Mouse (Mus musculus): ENCODE data around the gene Adgra3.

GRCm38 (mm10) chr5:49999764-50000163, 59.0 kb downstream of the Adgra3 start:
- no peak for TF ChIP-seq CHD2 (IDR thresholded peaks at IDR 0.05; ENCODE audit: low read depth, low read length)
- TF ChIP-seq ZC3H11A (IDR thresholded peaks at IDR 0.05; ENCODE audit: borderline replicate concordance, low read depth, low read length), result no peak
- TF ChIP-seq HCFC1 (IDR thresholded peaks at IDR 0.05; ENCODE audit: borderline replicate concordance, insufficient read depth, low read length), result no peak
- TF ChIP-seq ZNF384 (IDR thresholded peaks at IDR 0.05; ENCODE audit: low read depth, low read length), result no peak
- no peak for TF ChIP-seq MAFK (IDR thresholded peaks at IDR 0.05; ENCODE audit: insufficient read depth, low read depth, low read length)
